Mouse (Mus musculus) E14TG2a.4 (cell line): ENCODE measurements at regions not wholly inside any gene's neighbourhood (a gene's known extent, or its start where the extent isn't known, plus 50 kb on each side); places are given as distances from the start of the nearest gene placed in this dataset.

ENCODE experiments used
- CTCF ChIP-seq: conservative IDR thresholded peaks from 2 replicates; pipeline ENCODE4 v1.5.1; 2014; ENCODE audit warnings: low read length
- NANOG ChIP-seq: IDR thresholded peaks from 2 replicates; pipeline ENCODE4 v1.6.1; 2014; ENCODE audit warnings: borderline replicate concordance, low read length, mixed read lengths
- POU5F1 ChIP-seq: IDR thresholded peaks from 2 replicates; pipeline ENCODE4 v1.6.1; 2014; ENCODE audit warnings: low read length, borderline replicate concordance

GRCm38 (mm10) chr15:63724543-63725186 is 120.3 kb downstream of the Gsdmc2 start:
- TF ChIP-seq CTCF (no peak), NANOG (no peak), POU5F1 (no peak)
